Mouse (Mus musculus): ENCODE data around the gene Tgfbi.

The Tgfbi gene

DNA sequence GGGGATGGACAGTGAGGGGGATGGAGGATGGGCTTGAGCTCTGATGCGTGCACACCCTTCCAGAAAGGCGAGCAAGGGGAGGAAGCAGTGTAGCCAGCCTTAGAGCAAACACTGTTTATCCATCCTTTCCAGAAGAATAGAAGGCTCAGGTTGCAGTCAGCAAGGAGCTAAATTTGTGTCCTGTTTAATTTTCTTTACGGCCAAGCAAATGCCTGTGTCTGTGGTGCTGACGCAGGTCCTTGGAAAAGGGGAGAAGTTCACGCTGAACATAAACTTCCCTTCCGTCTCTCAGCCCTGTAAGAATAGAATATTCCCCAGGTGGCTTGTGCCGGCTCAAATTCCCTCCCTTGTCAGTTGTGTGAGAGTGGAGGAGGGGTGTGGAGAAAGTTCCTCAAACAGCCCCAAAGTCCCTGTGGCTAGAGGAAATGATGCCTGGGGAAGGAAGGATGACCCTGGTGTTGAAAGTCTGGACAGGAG is 24.9 kb downstream of the Tgfbi start:
- DNase-seq (ENCODE audit: low read depth, low spot score), result no peak

- DNase-seq (ENCODE audit: low read depth, low spot score), result no peak
Observed at GRCm38 (mm10) chr13:56634920-56635319, 25.6 kb downstream of the Tgfbi start.

DNA sequence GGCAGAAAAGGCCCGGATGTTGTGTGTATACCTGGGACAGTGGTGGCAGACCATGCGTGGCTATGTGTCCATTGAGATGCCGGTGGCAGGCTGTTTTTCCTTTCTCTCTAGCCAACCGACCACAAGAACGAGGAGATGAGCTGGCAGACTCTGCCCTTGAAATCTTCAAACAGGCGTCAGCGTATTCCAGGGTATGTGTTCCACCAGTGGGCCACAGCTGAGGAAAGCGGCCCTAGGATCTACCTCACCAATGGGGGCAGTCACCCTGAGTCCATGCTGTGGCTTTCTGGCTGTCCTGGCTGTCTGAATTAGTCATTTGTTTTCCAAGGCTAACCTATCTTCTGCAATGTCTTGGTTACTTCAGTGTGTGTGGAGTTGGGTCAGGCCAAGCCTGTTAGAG is 27.7 kb downstream of the Tgfbi start:
- no peak for DNase-seq (ENCODE audit: low read depth, low spot score)

DNA sequence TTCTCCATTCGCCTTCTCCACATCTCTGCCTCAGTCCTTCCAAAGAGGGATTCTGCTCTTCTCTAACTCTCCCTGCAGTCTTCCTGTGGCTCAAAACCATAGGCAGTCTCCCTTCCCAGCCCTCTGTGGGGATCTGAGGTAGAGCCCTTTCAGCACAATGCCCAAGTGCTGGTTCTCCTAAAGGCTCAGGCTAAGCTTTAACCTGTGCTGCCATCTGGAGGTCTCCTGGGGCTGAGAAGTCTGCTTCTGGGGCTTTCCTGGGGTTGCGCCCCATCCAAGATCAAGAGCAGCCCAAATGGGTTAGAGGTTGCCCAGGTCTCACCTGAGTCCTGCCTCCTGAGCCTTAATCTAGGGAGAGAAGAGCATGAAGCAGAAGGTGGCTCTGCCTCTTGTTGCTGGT is 32.4 kb downstream of the Tgfbi start:
- DNase-seq (ENCODE audit: low read depth, low spot score), result no peak

GRCm38 (mm10) chr13:56644031-56644430 is 34.7 kb downstream of the Tgfbi start:
- no peak for DNase-seq (ENCODE audit: low read depth, low spot score)

- no peak for DNase-seq (ENCODE audit: low read depth, low spot score)
Observed at GRCm38 (mm10) chr13:56645744-56646143, 36.4 kb downstream of the Tgfbi start.

DNA sequence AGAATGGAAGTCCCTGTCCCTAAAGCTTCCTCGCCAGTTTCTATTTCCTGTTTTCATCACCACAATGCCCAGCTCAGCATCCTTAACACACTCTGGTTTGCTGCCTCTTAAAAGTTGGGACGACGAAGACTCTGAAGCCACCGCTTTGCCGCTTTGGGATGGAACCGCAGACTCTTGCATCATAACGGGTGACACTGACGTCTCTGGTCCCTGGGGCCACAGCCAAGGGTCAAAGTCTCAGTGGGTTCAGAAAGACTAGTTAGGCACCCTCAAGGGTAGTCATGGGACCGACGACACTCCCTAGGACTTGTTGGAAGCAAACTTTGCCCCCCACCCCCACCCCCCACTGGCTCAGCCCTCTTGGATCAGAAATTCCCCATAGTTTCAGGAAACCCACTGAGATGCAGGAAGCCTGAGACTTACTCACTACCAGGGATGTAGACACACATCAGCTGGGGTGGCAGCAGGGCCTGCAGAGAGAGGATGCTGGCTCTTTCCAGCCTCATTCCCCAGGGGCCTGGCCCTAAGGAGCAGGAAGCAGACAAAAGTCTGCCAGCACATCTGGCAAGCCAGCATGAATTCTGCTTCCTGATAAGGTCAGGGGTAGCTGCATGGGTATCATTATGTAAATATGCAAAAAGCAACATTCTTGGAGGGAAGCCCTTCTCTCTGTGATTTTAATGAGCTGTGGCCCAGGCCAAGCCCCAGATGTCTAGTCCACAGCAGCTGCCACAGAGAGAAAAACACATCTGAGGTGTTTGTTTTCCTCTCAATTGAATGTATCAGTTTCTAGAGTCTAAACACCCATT is 38.5 kb downstream of the Tgfbi start:
- DNase-seq (ENCODE audit: low read depth, low spot score), result no peak

- no peak for DNase-seq (ENCODE audit: low read depth, low spot score)
Observed at GRCm38 (mm10) chr13:56650020-56650419, 40.7 kb downstream of the Tgfbi start.

GRCm38 (mm10) chr13:56652381-56652780 is 43.1 kb downstream of the Tgfbi start:
- DNase-seq (ENCODE audit: low read depth, low spot score), result no peak

- no peak for DNase-seq (ENCODE audit: low read depth, low spot score)
Observed at GRCm38 (mm10) chr13:56654176-56654575, 44.9 kb downstream of the Tgfbi start.

GRCm38 (mm10) chr13:56657946-56658512 is 48.7 kb downstream of the Tgfbi start:
- no peak for DNase-seq (ENCODE audit: low read depth, low spot score)

- DNase-seq (ENCODE audit: low read depth, low spot score), result no peak
Observed at GRCm38 (mm10) chr13:56658931-56659330, 49.6 kb downstream of the Tgfbi start.

DNA sequence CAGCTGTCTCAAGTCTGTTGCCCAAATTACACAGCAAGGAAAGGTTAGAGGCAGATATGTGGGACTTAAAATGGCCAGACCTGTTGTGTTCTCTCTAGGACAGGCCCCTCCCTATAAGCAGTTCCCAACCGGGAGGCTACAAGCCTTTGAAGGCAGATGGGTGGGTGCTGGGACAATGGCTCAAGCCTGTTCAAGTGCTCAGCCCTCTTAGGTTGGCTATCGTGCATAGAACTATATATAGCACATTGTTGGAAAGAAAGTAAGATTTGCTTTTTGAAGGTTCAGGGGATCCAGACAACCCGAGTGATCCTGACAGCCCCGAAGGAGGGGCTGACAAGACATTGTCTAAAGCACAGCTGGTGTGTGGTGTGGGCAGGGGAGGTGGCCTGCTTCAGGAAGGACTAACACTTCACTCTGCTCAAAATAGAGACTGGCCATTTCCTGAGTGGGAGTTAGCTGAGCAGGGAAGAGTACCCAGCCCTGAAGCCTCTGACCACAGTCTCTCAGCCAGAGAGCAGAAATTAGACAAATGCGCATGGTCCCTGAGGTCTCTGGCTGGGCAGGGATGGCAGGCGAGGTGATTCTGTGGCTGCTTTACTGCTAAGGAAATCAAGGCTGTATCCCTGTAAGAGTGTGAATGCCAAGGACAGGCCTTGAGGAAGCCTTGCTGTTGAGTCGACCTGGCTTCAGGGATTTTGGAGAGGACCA is 52.7 kb downstream of the Tgfbi start:
- no peak for DNase-seq (ENCODE audit: low read depth, low spot score)

DNA sequence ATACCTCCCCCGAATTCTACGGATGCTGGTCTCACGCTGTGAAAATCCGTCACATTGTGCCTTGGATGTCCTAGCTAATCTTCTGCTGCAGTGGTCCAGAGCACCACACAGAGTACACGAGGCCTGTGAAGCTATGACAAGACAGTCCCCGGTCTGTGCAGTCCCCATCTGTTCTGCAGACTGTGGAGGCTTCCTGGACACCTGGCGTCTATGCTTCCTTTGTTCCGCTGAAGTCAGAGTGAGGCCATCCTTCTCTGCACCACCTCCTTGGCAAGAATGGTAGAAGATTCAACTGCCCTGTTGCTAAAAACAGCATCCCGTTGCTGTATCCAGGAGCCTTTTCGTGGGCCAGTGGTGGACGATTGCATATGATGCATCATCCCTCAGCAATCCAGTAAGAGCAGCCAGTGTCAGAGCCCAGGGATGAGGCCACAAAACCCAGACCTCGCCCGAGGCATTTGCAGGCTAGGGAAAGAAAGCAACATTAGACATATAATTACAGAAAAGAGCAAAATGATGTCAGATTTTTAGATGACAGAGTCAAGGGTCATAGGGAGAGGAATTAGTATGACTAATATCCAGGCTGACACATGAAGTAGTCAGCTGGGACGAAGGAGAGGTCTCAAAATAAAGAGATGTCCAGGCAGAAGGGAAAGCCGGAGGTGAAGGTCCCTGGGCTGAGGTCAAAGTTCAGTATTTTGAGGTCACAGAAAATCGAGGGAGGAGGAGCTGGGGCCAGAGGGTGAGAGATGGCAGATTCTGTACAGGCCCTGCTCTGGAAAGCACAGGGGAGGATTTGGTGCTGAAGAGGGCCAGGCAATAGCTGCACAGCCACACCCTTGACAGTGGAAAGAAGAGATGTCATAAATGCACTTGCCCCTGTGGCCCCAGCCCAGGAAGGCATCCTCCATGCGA is 55.2 kb downstream of the Tgfbi start:
- DNase-seq (ENCODE audit: low read depth, low spot score), result no peak

DNA sequence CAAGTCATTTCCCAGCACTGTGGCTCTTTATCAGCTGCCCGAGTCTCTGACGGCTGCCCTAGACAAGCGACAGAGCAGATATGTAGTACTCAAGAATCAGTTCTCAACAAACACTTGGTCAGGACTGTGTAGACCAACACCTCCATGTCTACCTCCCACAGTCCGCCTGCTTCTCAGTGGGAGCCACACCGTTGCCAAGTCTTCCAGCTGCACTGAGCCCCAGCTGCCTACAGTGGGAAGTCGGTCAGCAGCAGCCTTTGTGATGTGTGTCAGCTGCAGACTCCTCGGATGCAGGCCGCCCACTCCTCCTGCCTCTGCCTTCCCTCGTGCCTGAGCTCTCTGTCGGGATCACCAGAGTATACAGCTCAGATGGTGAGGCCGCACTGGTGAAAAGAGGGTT is 61.9 kb downstream of the Tgfbi start:
- no peak for DNase-seq (ENCODE audit: low read depth, low spot score)

- no peak for DNase-seq (ENCODE audit: low read depth, low spot score)
Observed at GRCm38 (mm10) chr13:56677731-56678130, 68.4 kb downstream of the Tgfbi start.

DNA sequence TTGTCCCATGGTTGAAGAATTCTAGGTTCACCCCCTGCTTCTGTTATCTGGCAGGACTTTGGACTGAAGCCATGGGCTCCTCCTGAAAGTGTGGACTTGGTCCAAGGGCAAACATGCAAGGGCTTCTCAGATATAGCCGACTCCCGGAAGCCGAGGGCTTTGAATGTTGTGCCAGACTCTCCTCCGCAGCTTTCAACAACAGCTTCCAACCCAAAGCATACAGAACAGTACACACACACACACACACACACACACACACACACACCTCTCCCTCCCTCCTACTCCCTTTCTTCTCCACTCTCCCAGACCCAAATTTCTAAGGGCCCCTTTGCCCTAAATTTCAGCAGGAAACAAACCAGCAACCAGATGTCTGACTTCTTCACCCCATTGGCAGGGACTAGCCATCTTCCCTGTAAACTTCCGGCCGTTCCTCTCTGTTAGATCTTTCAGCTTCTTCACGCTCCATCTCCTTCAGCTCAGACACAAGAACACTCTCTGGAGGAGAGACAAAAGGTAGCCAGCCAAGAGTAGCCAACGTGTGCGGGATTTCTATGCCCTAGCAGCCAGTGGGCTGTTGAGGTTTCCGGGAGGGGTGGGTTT is 69.0 kb downstream of the Tgfbi start:
- no peak for DNase-seq (ENCODE audit: low read depth, low spot score)

DNA sequence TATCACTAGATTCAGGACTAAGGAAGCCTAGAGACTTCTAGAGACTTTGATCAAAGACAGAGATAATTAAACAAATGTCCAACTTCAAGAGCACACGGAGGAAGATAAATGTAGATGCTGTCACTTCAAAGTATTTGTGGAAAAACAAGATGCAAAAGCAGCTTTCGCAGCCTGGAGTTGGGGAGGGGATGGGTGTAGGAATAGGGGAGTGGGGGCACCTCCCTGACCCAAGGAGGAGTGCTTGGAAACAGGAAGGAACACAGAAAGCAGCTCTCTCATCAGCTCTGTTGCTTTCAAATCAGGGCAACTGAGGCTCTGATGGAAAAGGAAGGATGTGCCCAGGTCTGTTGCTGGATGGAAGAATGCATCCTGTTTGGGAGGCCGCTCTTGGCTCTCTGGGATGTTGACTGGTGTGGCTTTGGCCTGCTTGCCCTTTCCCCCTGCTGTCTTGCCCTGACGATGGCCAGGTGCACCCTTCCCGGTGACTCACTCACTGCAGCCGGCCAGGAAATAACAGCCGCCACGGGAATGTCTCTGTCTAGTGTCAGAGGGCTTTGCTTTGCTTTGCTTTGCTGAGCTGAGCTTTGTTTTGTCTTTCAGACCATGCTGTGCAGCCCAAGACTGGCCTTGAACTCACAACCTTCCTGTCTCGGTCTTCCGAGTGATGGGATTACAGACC is 69.6 kb downstream of the Tgfbi start:
- no peak for DNase-seq (ENCODE audit: low read depth, low spot score)

- DNase-seq (ENCODE audit: low read depth, low spot score), result no peak
Observed at GRCm38 (mm10) chr13:56681924-56682323, 72.6 kb downstream of the Tgfbi start.

DNA sequence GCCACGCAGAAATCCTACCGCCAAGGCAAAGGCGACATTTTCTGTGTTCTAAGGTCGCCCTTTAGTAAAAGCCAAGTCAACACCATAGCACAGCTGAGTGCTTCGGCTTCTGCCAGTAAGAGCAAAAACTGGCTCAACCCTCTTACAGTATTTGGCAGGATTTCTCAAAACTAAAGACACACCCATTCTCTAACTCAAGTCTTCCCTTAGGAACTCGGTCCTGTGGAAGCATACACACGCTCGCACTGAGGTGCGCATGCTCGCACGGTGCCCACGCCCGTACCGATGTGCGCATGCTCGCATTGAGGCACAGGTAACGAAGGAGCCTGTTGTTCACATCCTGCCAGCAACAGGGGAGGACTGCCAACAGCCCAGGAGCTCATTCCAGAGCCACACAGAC is 73.0 kb downstream of the Tgfbi start:
- no peak for DNase-seq (ENCODE audit: low read depth, low spot score)

DNA sequence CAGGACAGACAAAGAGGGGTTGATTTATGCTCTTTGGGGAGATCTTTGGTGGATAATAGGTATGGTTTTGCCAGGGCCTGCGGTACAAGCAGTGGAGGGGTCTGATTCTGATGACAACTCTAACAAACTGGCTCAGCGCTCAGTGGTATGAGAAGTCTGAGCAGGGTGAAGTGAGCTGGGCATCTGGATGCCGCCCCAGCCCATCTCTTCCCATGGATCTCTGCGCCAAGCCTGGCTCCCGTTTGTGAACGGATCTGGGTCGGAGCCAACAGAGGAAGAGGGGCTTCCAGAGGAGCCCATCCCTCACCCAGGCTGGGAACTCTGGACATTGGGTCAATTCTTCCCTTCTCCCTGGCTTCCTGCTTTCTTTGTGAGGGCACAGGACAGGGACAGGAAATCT is 74.0 kb downstream of the Tgfbi start:
- DNase-seq (ENCODE audit: low read depth, low spot score), result no peak
